Mouse (Mus musculus): ENCODE results near the gene Clrn3.
"Not testable (repeated sequence)": the region's sequence is repeated elsewhere in the genome, so short reads cannot be mapped to it uniquely, and the experiment has no call there.

The Clrn3 gene

GRCm38 (mm10) chr7:135537341-135537901, 9.0 kb upstream of the Clrn3 start, which contains the start of gene Ptpre:
Ptpre (plus strand) TSS chr7:135537481.
- in situ Hi-C loops (cut with MboI; ENCODE audit: low sequenced_read_pairs), result no loop called here

- in situ Hi-C loops (cut with MboI; ENCODE audit: low sequenced_read_pairs), result no loop called here
Observed at GRCm38 (mm10) chr7:135535908-135536307, 7.5 kb upstream of the Clrn3 start.

DNA sequence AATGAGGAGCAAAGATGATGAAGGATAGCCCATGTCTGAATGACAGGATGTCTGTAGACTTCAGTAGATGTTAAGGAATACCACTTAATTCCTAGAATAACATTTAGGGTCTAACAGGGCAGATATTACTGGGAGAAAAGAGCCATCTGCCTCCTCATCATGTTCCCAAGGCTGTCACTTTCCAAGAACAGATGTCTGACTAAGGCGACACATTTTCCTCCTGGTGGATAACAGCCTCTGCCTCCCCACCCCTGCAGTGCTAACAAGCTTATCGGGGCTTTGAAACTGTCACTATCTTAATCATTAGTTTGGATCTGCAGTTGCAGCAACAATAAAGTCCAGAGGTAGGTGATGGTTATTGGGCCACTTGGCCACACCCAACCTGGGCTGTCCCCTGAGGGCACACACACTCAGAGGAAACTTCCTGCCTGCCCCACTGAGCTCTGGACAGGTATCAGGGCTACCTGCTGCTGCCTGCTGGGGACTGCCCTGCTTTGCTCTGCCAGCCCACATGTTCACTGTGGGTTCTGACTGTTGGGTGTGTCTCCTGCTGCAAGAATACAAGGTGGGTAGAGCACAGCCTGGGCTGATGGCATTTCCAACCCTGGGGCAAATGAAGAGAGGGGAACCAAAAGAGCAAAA, 6.2 kb upstream of the Clrn3 start:
- in situ Hi-C loops (cut with MboI; ENCODE audit: low sequenced_read_pairs), result no loop called here

DNA sequence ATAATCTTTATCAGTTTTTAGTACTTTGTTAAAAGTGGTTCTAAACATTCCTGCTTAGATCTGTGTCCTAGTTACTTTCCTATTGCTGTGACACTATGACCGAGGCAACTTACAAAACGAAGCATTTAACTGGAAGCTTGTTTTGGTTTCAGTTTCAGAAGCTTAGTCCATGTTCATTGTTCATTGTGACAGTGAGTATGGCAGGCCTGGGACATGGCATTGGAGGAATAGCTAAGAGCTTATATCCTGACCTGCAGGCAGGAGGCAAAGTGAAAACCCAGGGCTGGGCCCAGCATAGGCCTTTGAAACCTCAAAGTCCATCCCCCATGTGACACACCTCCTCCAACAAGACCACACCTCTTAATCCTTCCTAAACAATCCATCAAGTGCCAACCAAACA, 614 bp upstream of the Clrn3 start:
- in situ Hi-C loops (cut with MboI; ENCODE audit: low sequenced_read_pairs), result no loop called here

DNA sequence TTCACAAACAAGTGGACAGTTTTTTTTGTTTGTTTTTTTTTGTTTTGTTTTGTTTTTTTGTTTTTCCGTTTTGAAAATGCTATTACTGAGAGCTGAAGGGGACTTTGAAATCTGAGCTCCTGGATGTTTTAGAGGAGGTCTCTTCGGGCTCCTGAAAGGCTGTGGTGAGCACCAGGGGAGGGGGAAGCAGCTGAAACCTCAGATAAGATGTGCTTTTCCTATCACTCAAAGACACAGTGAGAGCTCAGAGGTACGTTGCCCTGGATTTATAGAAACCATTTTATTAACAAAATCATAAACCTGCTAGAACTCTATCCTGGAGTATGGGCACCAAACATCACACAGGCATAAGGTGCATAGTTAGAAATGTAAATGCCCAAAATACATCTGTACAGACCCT, 1.3 kb downstream of the Clrn3 start:
- in situ Hi-C loops (cut with MboI; ENCODE audit: low sequenced_read_pairs), result no loop called here

- in situ Hi-C loops (cut with MboI; ENCODE audit: low sequenced_read_pairs), result no loop called here
Observed at GRCm38 (mm10) chr7:135526574-135527152, 1.8 kb downstream of the Clrn3 start.

DNA sequence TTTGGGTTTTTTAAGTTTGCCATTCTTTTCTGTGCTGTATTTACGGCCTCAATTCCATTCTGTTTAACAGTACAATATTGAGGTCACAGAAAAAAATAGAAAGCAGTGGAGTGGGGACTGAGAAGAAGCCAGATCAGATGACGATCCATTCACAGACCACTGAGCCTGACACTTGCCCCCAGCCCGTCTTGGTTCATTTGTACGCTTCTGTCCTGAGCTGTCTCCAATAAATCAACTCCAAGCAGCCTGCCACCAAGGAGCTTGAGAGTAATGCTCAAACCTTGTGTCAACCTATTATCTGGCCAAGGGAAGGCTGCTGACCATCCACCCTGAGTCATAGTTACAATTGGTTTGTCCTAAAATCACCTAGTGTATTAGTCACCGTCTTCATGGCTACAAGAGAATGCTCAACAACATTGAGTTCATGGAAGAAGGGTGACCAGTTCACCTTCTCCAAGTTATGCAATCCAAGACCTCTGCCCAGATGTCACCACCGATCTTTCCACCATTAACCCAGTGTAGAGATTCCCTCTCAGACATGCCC, 4.0 kb downstream of the Clrn3 start:
- in situ Hi-C loops (cut with MboI; ENCODE audit: low sequenced_read_pairs), result no loop called here

DNA sequence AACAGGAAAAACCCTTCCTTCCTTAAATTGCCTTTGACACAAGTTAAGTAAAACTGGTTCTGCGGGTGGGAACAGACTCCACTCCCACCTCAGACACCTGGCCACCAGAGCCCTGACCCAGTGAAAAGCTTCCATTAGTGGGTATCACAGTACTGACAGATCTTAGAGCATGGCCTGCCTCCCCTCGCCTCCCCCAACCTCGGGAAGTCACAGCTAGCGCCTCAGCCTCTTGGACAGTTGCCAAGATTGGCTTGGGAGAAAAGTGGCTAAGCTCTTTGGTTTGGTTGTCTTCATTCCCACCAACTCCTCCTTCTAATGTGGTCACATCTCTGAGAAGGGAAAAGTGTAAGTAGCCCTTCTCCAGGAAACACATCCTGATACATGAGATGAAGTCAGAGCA, 4.5 kb downstream of the Clrn3 start:
- in situ Hi-C loops (cut with MboI; ENCODE audit: low sequenced_read_pairs), result no loop called here

- in situ Hi-C loops (cut with MboI; ENCODE audit: low sequenced_read_pairs), result no loop called here
Observed at GRCm38 (mm10) chr7:135521755-135522512, 6.5 kb downstream of the Clrn3 start.

- in situ Hi-C loops (cut with MboI; ENCODE audit: low sequenced_read_pairs), result no loop called here
Observed at GRCm38 (mm10) chr7:135520241-135520640, 8.2 kb downstream of the Clrn3 start.

- in situ Hi-C loops (cut with MboI; ENCODE audit: low sequenced_read_pairs), result no loop called here
Observed at GRCm38 (mm10) chr7:135517191-135517590, 11.3 kb downstream of the Clrn3 start.

DNA sequence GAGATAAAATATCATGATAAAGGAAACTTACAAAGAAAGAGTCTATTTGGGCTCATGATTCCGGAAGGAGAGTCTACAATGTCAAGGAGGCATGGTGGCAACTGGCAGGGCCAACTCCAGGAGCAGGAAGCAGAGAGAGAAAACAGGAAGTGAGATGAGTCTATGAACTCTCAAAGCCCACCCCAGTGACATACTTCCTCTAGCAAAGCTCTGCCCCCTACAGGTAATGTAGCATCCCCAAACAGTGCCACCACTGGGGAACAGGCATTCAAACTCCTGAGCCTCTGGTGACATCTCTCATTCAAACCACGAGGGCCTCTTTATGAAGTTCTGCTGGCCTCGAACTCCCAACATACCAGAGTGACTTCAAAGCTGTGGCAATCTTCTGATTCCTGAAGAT, 16.7 kb downstream of the Clrn3 start:
- in situ Hi-C loops (cut with MboI; ENCODE audit: low sequenced_read_pairs), result no loop called here

DNA sequence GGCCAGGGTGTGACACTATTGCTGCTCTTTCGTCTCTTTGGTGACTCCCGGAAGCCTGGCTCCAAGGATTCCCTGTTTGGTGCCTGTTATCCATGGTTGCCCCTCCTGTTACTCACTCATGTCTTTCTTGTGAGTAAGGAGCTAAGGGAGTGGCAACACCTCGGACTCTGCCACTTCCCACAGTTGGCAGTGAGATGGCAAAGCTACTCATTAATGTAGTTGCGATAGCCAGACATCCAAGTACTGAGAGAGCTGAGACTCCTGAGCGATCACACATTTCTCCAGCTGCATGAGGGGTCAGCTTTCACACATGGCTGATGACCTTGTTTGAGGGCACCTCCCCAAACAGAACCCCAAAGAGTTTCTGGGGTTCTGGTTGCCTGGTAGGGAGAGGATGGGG, 18.0 kb downstream of the Clrn3 start:
- in situ Hi-C loops (cut with MboI; ENCODE audit: low sequenced_read_pairs), result no loop called here

- in situ Hi-C loops (cut with MboI; ENCODE audit: low sequenced_read_pairs), result no loop called here
Observed at GRCm38 (mm10) chr7:135509272-135509671, 19.2 kb downstream of the Clrn3 start.

GRCm38 (mm10) chr7:135508602-135509001, 19.9 kb downstream of the Clrn3 start:
- in situ Hi-C loops (cut with MboI; ENCODE audit: low sequenced_read_pairs), result no loop called here

DNA sequence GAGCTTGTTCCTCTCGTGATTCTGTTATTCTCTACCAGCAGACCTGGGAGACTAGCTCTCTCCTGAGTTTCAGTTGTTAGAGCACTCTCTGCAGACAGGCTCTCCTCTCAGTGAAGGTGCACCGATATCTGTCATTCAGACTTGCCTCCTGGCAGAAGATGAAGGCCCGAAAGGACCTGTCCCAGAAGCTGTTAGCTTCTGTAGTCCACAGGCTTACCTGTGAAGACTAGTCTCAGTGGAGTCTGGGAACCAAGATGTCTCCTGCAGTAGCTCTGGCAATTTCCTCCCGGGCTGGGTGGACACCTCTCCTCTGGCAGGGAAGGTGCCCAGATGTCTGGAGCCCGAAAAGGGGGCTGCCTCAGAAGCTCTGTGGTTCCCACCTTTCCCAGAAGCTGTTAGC, 21.9 kb downstream of the Clrn3 start:
- in situ Hi-C loops (cut with MboI; ENCODE audit: low sequenced_read_pairs), result not testable (repeated sequence)

DNA sequence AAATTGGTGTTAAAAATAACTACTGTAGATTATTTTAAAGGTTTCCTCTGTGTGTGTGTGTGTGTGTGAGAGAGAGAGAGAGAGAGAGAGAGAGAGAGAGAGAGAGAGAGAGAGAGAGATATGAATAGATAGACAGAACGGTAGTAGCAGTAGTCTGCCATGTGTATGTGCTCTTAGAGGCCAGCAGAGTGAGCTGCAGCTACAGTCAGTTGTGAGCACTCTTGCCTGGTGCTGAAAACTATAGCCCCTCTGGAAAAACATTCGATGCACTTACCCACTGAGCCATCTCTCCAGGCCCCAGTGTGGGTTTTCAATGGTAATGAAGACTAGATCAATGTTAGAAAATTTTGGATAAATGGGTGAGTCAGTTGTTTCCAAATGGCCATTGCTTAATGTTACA, 29.1 kb downstream of the Clrn3 start:
- in situ Hi-C loops (cut with MboI; ENCODE audit: low sequenced_read_pairs), result loop anchor here (10.0 kb wide), 1 partner anchor 135 kb away; no protein-coding TSS in a partner anchor

DNA sequence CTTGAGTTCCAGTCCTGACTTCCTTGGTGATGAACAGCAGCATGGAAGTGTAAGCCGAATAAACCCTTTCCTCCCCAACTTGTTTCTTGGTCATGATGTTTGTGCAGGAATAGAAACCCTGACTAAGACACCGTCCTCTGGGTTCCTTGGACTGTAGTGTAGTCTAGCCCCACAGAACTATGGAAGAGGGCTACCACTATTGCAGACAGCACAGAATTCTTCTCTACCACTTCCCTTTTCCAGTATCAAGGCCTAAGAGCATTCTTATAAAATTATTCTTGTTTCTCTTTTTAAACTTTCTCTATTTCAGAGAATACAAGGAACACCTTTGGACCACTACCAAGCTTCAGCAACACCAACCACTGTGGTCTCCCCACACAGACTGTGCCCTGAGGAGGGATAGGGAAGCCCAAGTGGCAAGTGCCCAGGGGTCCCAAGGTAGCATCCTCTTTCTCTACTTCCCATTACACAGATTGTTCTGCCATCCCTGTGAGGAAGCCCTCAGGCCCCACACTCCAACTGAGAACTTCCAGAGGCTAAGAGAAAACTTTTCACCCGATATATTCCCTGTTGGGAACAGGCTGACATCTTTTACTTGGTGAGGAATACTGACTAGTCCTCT, 29.8 kb downstream of the Clrn3 start:
- in situ Hi-C loops (cut with MboI; ENCODE audit: low sequenced_read_pairs), result loop anchor here (10.0 kb wide), 1 partner anchor 136 kb away; no protein-coding TSS in a partner anchor

DNA sequence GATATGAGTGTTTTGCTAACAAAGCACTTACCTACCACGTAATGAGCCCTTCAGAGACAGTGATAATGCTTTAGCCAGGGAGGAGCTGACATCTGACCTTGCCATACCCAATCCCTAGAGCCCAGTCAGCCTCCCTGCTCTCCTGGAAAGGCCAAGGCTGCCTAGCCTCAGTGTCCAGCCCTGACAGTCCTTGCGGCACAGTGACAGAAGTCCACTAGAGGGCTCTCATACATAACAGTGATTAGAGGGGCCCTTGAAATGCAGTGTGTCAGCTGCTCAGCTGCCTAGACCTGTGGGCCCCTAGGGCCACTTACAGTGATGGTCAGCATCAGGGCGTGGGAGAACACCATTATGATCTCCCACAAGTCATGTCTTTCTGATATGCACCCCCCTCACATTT, 33.2 kb downstream of the Clrn3 start:
- in situ Hi-C loops (cut with MboI; ENCODE audit: low sequenced_read_pairs), result loop anchor here (10.0 kb wide), 1 partner anchor 139 kb away; no protein-coding TSS in a partner anchor

- in situ Hi-C loops (cut with MboI; ENCODE audit: low sequenced_read_pairs), result loop anchor here (10.0 kb wide), 1 partner anchor 144 kb away; no protein-coding TSS in a partner anchor
Observed at GRCm38 (mm10) chr7:135490500-135490886, 38.0 kb downstream of the Clrn3 start.
